Mouse (Mus musculus): Measurements from ENCODE around the gene Lrch3. TPM values are rescaled to one million over a fixed set of nuclear protein-coding genes. Genes with fewer than 3 reads are reported as not detected.

The Lrch3 gene
- total RNA-seq, 4 experiments from 2014 or later = 21.5 to 26.3 (median 22.7) TPM

DNA sequence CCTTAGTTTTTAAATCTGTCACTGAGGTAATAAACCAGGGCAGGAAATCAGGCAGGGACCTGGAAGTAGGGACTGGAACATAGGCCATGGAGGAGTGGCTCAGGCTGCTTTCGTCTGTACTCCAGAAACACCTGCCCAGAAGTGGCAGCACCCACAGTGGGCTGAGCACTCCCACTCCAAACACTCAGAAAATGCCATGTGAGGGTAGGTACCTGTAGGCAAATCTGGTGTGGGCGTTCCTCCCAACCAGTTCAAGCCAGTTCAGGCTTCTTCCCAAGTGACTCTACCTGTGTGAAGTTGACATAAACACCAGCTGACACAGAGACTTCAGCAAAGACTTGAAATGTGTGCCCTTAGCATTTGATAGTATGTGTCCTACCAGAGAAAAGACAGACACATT is 70.7 kb downstream of the Lrch3 start:
- DNase-seq (ENCODE audit: low spot score) = no peak

GRCm38 (mm10) chr16:32992158-32992557 is 78.3 kb downstream of the Lrch3 start:
- DNase-seq (ENCODE audit: low spot score) = no peak

DNA sequence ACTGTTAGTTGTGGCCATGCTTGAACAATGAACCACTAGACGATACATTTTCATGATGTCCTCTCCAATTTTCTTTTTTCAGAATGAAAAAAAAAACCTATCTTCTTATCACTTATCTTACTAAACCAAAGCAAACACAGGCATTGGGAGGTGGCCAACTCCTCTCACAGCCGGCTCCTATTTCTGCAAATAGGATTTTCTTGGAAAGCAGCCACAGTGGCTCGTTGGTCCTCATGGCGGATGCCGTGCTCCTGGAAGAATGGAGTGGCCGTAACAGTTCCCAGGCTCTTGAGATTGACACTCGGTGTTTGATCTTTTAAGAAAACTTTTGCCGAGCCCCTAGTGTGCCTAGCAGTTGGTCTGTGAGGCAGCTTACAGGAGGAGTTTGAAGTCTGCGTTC is 91.3 kb downstream of the Lrch3 start:
- peak; percentile 16 for DNase-seq (ENCODE audit: low spot score)

GRCm38 (mm10) chr16:33006888-33007287 is 93.0 kb downstream of the Lrch3 start:
- DNase-seq (ENCODE audit: low spot score) = no peak

DNA sequence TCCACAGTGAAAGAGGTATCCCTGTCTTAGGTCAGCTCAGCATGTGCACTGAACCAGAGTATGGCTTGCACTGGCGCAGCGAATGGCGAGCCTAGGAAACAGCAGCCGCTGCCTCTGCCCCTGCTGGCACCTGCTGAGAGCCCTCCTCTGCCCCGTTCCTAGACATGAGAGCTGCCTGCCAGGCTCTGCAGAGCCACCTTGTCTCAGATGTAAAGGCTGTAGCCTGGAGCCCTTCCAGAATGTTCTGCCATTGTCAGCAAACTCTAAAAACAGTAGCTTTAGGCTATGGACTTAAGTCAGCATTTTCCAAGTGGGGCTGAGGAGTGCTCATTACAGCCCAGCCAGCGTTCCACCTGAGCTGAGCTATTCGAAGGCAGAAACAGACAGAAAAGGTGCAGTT is 93.5 kb downstream of the Lrch3 start:
- DNase-seq (ENCODE audit: low spot score) = no peak

GRCm38 (mm10) chr16:33010166-33010565 is 96.3 kb downstream of the Lrch3 start:
- DNase-seq (ENCODE audit: low spot score) = no peak

- DNase-seq (ENCODE audit: low spot score) = no peak
These were observed 99.9 kb downstream of the Lrch3 start for GRCm38 (mm10) chr16:33013801-33014200.

GRCm38 (mm10) chr16:33014921-33015320 is 101.0 kb downstream of the Lrch3 start:
- no peak for DNase-seq (ENCODE audit: low spot score)

DNA sequence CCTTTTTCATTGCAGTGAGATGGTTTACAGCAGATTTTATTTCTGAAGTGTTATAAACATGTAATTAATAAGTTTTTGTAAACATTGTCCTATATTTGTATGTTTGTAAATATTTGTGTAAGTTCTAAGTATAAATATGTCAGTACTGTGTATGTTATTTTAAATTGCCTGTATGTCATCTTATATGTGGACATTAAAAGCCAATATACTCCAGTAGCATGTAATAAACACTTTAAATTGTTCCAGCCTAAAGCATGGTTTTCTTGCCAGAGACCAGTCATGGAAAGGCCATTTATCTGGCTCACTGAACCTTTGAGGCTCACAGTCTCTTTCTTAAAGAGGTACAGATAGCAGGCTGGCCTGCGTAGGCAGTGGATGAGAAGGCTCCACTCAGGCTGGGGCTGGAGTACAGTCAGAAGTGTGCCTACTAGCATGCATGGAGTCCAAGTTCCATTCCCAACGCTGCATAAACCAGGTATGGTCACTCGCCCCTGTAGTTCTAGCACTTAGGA is 101.6 kb downstream of the Lrch3 start:
- no peak for DNase-seq (ENCODE audit: low spot score)

DNA sequence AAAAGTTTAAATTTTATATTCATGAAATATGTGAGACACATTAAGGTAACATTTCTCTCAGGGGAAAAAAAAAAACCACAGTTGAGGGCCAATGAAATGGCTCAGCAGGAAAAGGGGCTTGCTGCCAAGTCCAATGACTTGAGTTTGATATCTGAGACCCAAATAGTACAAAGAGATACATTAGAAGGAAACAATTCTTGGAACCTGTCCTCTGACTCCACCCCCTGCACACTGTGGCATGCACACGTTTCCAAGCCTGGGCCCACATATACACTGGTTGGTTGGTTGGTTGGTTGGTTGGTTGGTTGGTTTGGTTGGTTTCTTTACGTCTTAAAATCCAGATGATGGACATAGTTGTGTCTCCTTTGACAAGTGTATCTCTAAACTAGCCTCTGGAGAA is 102.1 kb downstream of the Lrch3 start:
- DNase-seq (ENCODE audit: low spot score) = no peak

- no peak for DNase-seq (ENCODE audit: low spot score)
These were observed 103.9 kb downstream of the Lrch3 start for GRCm38 (mm10) chr16:33017677-33018349.

DNA sequence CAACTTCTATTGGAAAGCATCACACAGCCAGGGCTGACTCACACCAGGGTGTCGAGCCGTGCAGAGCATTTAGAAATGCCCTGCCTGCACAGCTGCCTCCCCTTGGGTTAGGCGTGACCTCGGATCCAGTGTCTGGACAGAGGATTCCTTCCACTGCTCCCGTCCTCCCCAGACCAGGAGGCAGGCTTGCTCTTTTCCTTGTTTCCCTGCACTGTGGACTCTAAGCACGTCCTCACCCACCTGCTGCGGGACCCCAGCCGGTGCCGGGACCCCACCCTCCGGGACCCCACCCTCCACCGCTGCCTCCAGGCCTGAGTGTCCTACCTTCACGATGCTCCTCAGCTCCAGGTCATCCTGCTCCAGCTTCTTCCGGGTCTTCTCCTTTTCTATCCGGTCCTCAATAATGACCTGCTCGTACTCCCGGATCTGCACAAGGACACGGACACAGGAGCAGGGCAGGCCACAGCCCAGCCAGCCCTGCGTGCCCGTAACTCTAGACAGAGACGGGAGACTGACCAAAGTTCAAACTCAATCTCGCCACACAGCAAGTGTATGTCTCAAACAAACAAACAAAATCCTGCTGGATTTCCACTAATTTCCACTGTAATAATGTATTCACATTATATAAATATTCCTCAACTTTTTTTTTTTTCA is 105.3 kb downstream of the Lrch3 start:
- DNase-seq (ENCODE audit: low spot score) = no peak

- no peak for DNase-seq (ENCODE audit: low spot score)
These were observed 107.5 kb downstream of the Lrch3 start for GRCm38 (mm10) chr16:33021381-33021780.

DNA sequence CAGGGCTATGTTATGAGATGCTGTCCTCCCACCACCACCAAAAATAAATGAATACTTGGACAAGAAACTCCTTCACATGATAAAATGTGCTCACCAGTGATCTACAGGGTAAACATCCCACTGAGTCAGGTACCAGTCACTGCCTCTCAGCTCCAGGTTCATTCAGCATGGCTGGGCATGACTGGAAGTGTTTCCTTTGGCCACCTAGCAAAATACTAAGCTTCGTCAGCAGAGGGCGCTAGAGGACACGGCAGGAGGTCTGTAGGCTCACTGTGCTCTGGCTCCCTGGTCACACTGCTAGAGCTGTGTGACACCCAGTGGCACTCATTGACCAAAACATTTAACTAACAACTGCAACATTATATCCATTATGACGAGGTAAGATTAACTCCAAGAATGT is 109.8 kb downstream of the Lrch3 start:
- DNase-seq (ENCODE audit: low spot score) = peak; percentile 81

DNA sequence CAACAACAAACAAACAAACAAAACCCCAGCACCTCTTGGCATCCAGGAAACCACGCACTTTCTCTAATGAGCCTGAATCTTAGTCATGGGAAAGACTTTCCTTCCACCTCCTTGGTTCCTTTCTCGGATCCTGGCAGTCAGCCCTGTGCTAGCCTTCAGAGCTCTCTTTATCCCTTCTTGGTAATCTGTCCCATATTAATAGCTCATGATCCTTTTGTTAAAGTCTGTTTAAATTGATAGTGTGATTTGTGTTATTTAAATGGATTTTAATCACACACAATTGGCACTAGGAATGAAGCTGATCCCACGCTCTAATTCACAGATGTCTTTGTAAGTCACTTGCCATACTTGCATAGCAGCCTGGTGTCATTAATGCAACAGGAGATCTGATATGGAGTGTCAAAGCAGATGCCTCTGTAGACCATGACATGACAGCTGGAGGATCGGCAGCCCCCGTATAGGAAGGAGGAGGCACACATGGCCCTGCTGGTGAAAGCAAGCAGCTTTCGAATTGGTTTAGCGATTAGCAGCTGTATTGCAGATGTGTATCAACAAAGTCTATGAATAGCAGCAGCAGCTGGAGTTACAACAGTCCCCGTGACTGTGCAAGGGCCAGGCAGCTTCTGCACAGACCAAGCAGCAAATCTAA is 110.7 kb downstream of the Lrch3 start:
- DNase-seq (ENCODE audit: low spot score) = no peak

- DNase-seq (ENCODE audit: low spot score) = no peak
These were observed 112.5 kb downstream of the Lrch3 start for GRCm38 (mm10) chr16:33026357-33026756.

- DNase-seq (ENCODE audit: low spot score) = no peak
These were observed 122.1 kb downstream of the Lrch3 start for GRCm38 (mm10) chr16:33036006-33036405.

GRCm38 (mm10) chr16:33042682-33043081 is 128.8 kb downstream of the Lrch3 start:
- no peak for DNase-seq (ENCODE audit: low spot score)

DNA sequence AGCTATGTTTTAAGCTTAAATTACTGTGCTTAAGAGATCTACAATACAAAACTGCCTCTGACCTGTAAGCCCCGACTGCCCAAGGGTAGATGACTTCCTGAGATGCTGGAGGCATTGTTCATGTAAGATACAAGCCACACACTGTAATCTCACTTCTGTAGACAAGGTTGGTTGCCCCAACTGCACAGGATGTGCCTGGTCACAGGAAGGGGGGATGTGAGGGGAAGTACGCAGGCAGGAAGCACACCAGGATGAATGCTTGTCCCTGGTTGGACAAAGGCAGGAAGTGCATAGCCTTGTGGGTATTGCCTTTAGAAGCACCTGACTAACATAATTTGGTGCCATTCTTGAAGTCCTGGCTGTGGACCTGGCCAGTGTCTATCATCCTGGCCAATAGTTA is 129.4 kb downstream of the Lrch3 start:
- DNase-seq (ENCODE audit: low spot score) = no peak

GRCm38 (mm10) chr16:33048004-33048403 is 134.1 kb downstream of the Lrch3 start:
- DNase-seq (ENCODE audit: low spot score) = no peak

- no peak for DNase-seq (ENCODE audit: low spot score)
These were observed 134.8 kb downstream of the Lrch3 start for GRCm38 (mm10) chr16:33048686-33049085.

GRCm38 (mm10) chr16:33049809-33050208 is 135.9 kb downstream of the Lrch3 start:
- DNase-seq (ENCODE audit: low spot score) = no peak

GRCm38 (mm10) chr16:33053141-33053540 is 139.2 kb downstream of the Lrch3 start:
- DNase-seq (ENCODE audit: low spot score) = no peak

Data from heart, adult 8-10 months (tissue).